Mouse (Mus musculus): Measurements from ENCODE around the gene Hormad1.
"Not testable (repeated sequence)": the region's sequence is repeated elsewhere in the genome, so short reads cannot be mapped to it uniquely, and the experiment has no call there.

Hormad1 gene

DNA sequence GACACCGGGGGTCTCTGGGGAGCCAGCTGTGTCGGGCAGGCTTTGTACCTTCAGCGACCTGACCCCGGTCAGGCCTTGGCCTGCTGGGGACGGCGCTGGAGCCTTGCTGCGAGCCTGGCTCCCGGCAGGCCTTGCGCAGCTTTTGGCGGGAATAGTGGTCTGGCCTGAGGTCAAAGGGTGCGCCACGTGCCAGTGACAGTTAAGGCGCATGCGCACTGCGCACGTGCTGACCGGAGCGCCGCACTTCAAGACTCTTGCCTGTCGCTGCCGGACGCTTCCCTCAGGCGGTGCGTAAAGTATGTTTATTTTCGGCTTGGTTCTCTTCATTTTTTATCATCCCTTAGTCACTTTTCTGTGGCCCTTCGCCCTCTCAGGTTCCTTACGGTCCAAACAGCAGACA is at the start of gene Hormad1:
Gene Hormad1, plus strand, starts transcription at position 241 of the 400 bp plus-strand sequence.
- DNase-seq: no peak

DNA sequence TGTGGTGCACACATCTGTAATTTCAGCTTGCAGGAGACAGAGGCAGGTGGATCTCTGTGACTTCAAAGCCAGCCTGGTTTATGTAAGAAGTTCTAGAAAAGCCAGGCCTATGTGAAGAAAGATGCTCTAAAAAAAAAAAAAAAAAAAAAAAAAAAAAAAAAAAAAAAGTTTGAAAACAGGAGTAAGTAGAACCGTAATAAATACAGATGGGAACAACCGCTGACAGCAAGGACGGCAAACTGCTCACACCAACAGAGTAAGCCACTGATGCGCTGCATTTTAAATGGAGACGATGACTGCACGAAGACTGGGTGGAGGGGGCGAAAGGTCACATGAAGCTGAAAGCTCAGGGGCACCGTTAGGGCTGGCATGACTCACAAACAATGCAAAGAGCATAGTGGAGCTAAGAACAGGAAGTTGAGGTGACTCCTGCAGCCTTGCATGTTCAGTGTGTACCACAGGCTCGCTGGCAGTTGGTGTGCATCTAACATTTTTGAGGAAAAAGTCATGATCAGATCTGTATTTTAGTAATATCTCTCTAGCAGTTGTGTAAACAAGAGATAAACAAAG is 47.8 kb upstream of the Hormad1 start:
- DNase-seq: peak; percentile 55

DNA sequence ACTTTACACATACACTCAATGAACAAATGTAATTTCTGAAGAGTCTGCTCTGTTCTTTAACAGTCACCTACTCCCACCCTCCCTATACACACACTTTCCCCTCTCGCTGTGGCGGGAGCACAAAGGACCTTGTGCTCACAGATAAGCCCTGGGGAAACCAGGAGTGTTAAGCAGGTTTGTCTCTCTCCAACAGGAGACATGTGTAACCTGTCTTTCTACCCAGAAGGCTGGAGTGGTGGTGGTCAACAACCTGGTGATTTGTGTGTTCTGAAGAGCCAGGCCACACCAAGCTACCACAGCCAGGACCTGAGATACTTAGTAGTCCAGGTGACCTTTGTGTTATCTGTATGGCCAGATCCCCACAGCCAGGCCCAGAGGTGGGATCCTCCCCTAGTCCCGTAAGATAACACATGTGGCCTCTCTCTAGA is 42.8 kb upstream of the Hormad1 start:
- DNase-seq: no peak

DNA sequence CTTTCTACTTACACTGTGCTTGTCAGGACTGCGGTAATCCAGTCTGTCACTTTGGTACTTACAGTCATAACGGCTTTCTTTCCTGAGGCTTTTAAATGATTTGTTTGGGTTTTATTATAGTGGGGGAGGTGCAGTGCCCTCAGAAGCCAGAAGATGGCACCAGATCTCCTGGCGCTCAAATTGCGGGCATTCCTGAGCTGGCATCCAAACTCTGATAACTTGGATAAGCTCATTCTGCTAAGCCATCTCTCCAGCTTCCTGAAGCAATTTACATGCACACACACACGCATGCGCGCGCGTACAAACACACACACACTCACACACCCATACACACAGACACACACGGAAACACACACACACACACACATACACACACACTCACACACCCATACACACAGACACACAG is 42.0 kb upstream of the Hormad1 start:
- peak; percentile 76 for DNase-seq

DNA sequence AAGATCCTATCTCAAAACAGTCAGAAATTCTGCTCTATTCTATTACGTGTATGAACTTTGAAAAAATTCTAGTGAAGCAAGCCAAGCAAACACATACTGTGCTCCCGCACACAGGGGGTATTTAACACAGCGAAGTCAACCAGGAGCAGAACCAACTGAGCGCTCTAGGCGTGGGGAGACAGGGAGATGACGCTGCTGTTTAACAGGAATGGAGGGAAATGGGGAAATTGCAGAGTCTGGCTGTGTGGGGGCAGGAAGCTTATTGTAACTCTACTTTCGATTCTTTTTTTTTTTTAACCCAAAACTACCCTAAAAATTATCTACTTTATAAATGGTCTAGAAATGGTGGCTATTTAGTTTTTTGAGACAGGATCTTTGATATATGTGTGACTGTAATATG is 40.6 kb upstream of the Hormad1 start:
- DNase-seq: no peak

DNA sequence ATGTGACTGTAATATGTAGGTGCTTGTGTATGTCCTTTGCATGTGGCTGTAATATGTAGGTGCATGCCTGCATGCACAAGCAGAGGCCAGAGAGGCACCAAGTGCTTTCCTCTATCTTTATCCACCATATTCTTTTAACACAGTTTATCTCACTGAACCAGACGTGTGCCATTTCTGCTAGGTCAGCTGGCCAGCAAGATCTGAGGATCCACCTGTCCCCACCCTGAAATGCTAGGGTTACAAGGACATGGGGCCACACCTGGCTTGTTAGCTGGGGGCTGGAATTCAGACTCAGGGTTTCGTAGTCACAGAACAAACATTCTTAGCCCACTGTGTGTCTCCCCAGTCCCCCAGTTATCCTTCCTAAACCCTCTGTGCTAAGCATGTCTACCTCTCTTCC is 40.2 kb upstream of the Hormad1 start:
- DNase-seq: no peak

DNA sequence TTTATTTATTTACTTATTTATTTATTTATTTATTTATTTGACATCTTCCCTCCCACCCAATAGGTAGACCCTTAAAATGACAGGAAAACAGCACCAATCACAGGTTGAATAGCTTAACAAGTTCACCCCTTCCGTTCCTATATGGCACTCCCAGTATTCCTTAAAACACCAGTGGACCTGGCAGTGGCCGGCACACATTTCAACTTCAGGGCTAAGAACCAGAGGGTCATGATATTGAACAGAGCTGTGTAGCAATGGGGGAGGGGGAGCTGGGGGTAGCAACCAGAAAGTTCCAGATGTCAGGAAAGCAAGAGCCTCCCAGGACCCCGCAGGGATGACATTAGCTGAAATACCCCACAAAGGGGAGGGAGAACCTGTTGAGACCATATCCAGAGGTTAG is 39.4 kb upstream of the Hormad1 start:
- no peak for DNase-seq

DNA sequence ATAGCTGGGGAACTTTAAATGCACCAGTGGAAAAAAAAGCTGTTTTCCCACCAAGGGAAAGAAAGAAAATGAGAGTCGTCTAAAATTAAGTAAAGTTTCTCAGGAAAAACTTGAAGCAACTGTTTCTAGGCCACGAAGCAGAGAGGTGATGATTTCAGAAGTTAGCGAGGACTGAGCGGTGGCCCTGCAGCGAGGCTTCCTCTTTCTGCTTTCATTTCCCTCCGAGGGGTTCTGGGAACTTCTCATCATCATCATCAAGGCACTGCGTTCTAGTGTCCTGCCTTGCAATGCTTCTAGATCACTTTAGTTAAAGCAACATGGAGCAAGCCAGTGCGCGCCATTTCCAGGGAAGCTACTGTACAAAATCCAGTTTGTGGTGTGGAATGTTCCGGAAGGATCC is 38.3 kb upstream of the Hormad1 start:
- peak; percentile 22 for DNase-seq

DNA sequence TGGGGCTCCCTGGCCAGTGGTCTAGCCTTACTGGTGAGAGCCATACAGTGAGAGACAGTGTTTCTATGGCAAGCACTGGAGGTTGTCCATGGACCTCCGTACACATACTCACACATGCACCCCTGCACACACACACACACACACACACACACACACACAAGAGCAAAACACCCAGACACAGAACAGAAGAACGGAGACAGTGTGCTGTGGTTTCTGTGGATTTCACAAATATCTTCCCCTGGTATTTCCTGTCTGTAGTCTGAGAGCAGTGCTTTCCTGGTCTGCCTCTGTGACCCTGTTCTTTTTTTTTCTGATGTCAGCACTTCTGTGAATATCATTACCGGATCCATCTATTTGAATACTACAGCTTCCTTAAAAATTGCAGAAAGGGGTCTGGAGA is 35.8 kb upstream of the Hormad1 start:
- peak; percentile 25 for DNase-seq

DNA sequence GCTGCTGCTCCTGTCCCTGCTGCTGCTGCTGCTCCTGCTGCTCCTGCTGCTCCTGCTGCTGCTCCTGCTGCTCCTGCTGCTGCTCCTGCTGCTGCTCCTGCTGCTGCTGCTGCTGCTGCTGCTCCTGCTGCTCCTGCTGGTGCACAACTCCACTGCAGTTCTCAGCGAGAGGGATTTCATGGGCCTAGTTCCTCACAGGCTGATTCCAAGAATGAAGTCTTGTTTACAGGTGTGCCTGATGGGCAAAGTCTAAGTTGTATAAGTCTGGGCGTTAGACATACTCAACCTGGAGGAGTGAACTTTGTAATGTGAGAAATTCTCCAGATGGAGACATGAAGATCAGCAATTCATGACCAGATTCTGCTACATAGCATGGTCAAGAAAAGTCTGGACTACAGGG is 34.8 kb upstream of the Hormad1 start:
- no peak for DNase-seq

DNA sequence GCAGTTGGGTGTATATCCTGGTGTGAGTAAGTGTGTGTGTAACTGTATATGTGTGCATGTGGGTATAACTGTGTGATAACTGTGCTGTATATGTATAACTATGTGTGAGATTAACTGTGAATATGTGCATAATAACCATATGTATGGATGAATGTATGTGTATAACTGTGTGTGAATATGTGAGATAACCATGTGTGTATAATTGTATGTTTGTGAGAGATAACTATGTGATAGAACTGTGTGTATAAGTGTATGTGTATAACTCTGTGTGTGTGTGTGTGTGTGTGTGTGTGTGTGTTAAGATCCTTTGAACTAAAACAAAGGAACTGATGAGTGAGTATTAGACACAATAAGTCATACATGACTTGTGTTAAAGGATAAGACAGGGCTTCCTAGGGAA is 33.4 kb upstream of the Hormad1 start:
- DNase-seq: no peak

DNA sequence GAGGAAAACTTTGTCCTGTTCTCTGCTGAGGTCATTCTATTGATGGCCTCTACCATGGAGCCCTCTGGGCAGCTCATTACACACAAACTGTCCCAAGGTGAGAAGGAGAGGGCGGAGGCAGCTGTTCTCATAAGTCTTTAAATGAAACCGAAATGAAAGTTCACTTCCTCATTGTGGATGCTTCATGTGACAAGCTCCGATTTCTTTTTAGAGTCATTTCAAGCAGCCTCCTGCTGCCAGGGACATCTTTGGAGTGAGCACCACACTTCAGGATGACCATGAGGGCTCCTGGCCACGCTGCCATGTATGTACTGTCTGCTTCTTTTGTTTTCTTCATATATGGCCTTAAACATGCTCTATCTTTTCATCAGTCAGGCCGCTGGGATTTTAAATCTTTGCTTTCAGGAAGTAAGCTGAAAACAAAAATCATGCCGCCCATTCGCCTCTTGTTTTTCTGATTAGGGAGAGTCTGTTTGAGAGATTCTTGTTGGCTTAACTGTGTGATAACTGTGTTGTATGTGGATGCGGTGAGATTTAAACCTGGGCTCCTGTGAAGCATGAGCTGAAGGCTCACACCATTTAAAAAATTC is 32.8 kb upstream of the Hormad1 start, which contains the start of gene Ctss:
Gene Ctss, plus strand, starts transcription at position 165 of the 590 bp plus-strand sequence.
- DNase-seq: no peak

DNA sequence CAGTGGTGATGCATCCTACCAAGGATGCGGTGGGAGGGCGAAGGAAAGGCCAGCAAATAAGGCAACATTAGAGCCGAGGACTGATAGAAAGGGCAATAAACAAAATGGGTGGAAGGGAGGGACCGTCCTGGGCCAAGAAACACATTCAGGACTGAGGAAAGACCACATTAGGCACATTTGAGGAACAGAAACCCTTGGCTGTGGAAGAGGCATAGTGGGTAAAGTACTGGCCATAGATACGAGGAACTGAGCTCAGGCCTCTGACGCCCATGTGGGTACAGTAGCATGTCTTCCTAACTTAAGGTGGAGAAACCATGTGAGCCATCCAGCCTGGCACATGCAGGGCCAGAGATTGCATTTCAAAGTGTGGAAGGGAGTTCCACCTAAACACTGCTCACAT is 29.7 kb upstream of the Hormad1 start:
- no peak for DNase-seq

DNA sequence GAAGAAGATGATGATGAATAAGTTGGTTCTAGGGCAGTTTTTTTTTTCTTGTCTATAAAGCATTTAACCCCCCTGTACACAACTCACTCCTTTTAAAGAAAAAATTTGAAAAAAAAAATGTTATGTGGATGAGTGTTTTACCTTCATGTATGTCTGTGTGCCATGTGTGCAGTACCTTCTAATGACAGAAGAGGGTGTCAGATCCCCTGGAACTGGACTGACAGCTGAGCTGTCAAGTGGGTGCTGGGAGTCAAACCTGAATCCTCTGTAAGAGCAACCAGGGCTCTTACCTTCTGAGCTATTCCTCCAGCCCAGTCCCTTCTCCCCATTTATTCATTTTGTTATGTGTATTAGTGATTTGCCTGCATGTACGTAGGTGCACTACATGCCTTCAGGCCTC is 28.5 kb upstream of the Hormad1 start:
- DNase-seq: no peak

DNA sequence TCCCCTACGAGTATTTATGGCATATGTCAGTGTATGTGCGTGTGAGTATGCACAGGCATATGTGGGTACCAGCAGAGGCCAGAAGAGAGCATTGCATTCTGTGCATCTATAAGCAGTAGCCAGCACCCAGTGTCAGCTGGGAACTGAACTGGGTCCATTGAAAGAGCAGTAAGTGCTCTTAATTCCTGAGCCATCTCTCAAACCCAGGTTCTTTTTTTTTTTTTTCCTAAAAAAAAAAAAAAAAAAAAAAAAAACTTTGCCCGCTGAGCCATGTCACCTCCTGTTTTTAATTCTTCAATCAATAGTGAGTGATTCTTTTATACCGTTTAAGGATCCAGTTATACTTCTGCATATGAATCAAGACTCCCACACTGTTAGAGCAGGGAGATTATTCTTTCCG is 26.1 kb upstream of the Hormad1 start:
- DNase-seq: no peak

DNA sequence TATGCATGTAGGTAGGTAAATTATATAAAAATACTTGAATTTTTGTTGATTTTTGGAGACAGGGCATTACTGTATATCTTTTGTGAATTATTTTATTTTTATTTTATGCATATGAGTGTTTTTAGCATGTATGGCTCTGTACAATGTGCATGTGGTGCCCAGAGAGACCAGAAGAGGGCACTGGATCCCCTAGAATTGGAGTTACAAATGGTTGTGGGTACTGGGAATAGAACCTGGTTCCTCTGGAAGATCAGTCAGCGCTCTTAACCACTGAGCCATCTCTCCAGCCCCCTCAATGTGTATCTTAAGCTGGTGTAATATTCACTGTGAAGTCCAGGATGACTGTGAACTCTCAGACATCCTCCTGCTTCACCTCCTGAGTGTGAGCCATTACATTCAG is 24.6 kb upstream of the Hormad1 start:
- DNase-seq: no peak

DNA sequence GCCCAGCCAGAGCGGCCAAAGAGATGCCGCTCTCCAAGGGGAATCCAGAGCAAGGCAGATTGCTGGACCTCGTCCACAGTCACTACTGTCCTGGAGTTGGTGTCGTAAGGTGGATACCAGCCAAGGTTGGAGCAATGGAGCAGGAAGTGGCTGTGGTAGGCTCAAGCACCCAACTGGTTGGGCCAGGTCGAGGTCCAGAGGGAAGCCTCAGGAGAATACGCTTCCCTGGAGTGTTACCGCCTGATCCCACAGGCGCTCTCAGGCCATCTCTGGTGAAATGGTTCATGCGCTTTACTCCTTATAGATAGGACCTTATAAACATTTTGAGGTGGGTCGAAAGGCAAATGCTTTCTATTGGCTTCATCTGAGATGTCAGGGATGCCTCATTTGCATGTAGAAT is 20.5 kb upstream of the Hormad1 start:
- DNase-seq: no peak

DNA sequence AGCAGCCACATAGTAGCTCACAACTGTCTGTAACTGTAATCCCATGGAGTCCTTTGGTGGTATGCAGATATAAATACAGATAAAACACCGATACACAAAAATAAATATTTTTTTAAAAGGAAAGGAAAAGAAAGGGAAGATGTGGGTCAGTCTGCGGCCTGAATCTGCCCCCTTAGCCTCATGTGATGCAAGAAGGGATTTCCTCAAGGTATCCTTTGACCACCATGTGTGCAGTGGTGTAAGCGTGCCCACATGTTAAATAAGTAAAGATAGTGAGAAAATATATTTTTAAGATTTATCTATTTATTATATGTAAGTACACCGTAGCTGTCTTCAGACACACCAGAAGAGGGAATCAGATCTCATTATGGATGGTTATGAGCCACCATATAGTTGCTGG is 19.6 kb upstream of the Hormad1 start:
- no peak for DNase-seq

DNA sequence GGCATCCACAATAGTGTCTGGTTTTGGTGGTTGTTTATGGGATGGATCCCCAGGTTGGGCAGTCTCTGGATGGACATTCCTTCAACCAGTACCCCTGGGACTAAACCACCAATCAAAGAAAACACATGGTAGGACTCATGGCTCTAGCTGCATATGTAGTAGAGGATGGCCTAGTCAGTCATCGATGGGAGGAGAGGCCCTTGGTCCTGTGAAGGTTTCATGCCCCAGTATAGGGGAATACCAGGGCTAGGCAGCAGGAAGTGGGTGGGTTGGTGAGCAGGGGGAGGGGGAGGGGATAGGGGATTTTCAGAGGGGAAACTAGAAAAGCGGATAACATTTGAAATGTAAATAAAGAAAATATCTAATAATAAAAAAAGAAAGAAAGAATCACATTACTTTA is 18.3 kb upstream of the Hormad1 start:
- DNase-seq: not testable (repeated sequence)

DNA sequence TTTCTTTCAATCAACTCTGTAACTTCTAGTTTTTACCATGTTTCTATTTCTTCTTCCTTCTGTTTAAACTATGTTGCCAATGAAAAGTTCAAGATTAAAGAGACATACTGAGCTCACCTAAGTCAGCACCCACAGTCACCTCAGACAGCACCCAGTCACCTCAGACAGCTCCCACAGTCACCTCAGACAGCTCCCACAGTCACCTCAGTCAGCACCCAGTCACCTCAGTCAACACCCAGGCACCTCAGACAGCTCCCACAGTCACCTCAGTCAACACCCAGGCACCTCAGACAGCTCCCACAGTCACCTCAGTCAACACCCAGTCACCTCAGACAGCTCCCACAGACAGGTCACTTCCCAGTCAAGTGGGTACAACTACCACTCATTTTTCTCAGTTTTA is 17.3 kb upstream of the Hormad1 start:
- no peak for DNase-seq

DNA sequence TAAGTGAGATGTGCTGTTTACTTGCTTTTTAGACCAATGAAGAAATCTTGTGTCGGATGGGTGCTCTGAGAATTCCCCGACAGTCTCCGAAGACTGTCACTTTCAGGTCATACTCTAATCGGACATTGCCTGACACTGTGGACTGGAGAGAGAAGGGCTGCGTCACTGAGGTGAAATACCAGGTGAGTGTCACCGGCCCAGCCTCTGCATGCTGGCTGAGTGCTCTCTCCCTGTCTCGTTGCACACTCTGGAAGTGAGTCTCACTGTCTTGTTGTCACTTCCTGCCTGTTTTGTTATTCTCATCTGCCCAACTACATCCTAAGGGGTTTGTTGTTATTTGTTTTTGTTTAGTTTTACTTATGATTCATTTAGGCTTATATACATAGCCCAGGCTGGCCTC is 16.5 kb upstream of the Hormad1 start:
- DNase-seq: no peak

DNA sequence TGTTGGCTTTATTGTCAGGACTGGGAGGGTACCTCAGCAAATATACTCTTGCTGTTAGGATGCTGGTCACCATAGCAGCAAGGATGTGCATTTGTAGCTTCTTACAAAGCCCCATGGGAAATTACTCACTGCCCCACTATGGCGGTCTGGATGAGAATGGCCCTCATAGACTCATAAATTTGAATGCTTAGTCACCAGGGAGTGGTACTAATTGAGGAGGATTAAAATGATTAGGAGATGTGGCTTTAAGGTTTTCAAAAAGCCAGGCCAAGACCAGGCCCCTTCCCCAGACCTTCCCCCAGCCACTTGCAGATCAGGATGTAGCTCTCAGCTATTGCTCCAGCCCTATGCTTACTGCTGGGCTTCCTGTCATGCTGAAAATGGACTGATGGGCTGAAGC is 9.3 kb upstream of the Hormad1 start:
- DNase-seq: no peak

DNA sequence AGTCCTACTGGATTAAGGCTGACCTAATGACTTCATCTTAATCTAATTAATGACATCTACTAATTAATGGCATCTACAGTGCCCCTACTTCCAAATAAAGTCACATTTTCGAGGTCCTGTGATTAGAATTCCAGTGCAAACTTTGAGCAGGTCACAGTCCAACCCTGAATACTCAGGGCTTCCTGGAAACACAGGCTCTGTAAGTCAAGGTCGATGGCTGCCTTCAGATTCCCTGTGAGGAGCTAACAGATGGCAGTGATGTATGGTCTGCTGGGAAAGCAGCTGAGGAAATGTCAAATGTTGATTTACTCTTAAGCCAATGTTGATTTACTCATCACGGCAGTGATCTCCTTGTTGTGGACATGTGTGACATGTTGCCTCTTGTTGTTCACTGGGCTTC is 5.5 kb upstream of the Hormad1 start:
- no peak for DNase-seq

DNA sequence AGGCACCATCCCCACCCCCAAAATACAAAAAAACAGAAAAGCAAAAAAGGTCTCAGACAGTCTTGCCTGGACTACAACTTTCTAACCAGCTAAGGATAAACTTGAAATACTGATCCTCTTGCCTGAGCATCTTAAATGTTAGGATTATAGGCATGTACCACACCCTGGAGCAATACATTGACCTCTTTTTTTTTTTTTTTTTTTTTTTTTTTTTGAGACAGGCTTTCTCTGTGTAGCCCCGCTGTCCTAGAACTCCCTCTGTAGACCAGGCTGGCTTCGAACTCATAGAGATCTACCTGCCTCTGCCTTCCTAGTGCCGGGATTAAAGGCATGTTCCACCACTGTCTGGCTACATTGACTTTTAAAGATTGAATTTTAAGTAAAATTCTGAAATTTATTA is 1.3 kb downstream of the Hormad1 start:
- no peak for DNase-seq

DNA sequence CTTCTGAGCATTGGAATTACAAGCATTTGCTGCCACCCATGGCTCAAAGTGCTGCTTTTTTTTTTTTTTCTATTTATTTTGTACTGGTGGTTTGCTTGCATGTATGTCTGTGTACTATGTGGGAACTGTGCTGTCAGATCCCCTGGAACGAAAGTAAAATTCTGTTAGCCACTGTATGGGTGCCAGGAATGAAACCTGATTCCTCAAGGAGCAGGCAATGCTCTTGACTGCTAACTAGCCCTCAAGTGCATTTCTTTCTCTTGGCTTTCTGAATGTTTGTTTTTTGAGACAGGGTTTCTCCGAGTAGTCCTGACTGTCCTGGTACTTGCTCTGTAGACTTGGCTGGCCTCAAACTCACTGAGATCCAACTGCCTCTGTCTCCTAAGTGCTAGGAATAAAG is 2.3 kb downstream of the Hormad1 start:
- DNase-seq: no peak

Data from thymus, postnatal 4 days (tissue).